Mouse (Mus musculus) gastrocnemius, postnatal 4 days (tissue): ENCODE results near the gene Runx3. TPM values are rescaled to one million over a fixed set of nuclear protein-coding genes. Genes with fewer than 3 reads are reported as not detected.

Experiments used
- DNase-seq, 2 experiments: peaks; one replicate each; pipeline ENCODE4 v3.0.0; 2021 to 2022; ENCODE audit warnings: low spot score in 2 of 2, mixed read lengths in 2 of 2
- total RNA-seq, 2 experiments: library from RNA; stranded (reverse); gene quantifications; 2 replicates each; pipeline ENCODE4 v1.2.3; 2021

The Runx3 gene
- total RNA-seq, 2 experiments from 2014 or later = 0.34 to 0.49 TPM

- no peak for DNase-seq
Observed at GRCm38 (mm10) chr4:135148660-135149059, 28.2 kb downstream of the Runx3 start.

- peak in 1 of 2 experiments; percentile 64 for DNase-seq
Observed at GRCm38 (mm10) chr4:135150031-135150801, 29.8 kb downstream of the Runx3 start.

DNA sequence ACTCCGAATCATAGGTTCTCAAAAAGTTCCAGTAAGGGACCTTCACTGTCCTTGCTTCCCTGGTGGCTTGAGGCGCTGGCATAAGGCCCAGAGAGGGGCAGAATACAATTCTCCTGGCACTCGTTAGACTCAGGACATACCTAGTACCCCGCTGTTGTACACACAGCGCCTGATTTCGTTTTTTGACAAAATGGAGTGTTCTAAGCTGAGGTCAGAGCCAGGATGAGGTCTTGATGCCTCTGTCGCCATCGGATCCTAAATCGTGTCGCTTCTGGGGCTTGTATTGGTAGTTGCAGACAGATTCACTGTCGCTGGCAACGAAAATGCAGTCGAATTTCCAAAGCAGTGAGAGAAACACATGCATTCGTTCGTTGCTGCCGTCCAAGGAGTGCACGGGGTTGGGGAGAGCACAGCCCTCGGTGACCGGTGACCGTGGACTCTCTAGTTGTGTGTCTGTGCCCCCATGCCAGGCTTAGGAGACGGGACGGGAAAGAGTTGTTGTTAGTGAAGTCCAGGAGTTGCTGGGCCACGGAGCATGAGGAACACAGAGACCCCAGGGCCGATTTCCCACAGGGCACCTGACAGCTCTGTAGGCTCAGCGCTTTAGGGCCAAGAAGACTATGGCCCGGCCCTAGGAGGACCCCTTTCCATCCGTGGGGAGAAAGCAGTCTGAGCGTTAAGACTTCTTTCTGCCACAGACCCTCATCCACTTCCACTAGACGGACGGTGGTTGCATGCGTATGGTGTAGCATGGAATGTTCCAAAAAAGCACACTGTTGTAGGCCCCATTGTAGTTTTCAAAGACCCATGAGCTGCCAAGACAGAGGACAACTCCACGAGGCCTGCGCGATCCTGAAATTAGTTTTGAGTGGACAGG is 30.9 kb downstream of the Runx3 start:
- no peak for DNase-seq

GRCm38 (mm10) chr4:135151988-135152594 is 31.6 kb downstream of the Runx3 start:
- no peak for DNase-seq

DNA sequence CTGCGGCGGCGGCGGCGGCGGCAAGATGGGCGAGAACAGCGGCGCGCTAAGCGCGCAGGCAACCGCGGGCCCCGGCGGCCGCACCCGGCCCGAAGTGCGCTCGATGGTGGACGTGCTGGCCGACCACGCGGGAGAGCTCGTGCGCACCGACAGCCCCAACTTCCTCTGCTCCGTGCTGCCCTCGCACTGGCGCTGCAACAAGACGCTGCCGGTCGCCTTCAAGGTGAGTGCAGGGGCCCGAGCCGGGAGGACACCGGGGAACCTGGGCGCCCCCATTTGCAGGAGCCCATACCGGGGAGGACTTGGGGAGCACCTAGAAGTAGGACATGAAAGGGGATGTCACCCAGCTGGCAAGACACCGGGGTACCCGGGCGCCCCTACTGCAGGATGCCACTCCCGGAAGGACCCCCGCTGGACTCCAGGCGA is 32.4 kb downstream of the Runx3 start:
- DNase-seq = peak in 1 of 2 experiments; percentile 39

GRCm38 (mm10) chr4:135153260-135154088 is 33.0 kb downstream of the Runx3 start:
- DNase-seq = no peak

DNA sequence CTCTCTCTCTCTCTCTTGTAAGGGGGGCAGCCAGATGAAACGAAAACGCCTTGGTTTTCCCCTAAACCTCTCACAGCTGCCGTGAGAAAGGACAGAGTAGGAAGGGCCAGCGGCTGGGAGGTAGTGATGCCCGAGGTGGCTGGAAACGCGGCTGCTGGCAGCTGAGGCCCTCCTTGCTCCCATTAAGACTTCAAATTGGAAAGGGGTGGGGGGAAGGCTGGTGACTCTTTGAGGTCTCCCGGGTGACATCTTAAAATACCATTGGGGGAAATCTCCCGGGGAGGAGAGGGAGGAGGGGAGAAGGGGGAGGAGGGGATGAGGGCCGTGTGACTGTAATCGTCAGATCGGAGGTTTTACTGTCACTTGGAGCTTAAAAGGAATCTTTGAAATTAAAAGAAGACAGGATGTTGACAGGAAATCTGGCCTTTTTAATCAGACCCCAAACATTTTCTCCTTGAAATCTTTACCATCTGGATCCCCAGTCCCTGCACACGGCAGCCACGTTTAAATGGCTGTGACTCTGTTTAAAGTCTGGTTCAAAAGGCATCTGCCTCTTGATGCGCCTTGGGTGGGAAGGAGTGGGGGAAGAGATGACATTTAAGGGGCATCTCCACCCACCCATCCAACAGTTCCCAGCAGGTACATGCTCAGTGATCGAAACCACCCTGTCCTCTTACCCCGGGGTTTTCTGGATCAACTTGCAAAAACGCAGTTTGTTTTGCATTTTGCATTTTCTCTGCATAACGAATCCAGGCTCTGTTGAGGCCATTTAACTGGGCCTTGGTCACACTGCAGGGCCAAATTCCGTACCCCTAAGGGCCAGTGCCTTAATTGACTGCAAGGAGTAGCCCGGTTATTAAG is 33.9 kb downstream of the Runx3 start:
- no peak for DNase-seq

- DNase-seq = no peak
Observed at GRCm38 (mm10) chr4:135155106-135155800, 34.8 kb downstream of the Runx3 start.

GRCm38 (mm10) chr4:135155805-135156469 is 35.5 kb downstream of the Runx3 start:
- no peak for DNase-seq

GRCm38 (mm10) chr4:135156531-135156930 is 36.1 kb downstream of the Runx3 start:
- no peak for DNase-seq

- no peak for DNase-seq
Observed at GRCm38 (mm10) chr4:135157329-135157728, 36.9 kb downstream of the Runx3 start.

GRCm38 (mm10) chr4:135158724-135159409 is 38.4 kb downstream of the Runx3 start:
- no peak for DNase-seq

- no peak for DNase-seq
Observed at GRCm38 (mm10) chr4:135159663-135160062, 39.2 kb downstream of the Runx3 start.

GRCm38 (mm10) chr4:135160168-135160567 is 39.7 kb downstream of the Runx3 start:
- DNase-seq = no peak

GRCm38 (mm10) chr4:135161441-135161840 is 41.0 kb downstream of the Runx3 start:
- DNase-seq = no peak

DNA sequence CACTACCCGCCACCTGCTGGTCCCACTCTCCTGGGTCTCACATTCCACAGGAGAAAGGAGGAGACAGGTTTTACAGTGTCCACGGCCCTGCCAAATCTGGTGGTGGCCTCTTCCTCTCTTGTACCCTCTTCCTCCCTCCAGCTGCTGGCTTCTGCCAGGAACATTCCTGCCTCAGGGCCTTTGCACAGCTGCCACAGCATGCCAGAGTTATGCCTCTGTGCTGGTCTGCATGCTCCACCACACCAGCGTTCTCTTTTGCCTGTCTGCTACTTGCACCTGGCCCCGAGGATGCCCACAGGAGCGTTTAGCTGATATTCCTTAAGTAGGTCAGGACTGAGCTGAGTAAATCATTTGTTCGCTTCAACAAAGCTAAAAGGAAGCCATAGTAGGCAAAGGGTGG is 45.3 kb downstream of the Runx3 start:
- no peak for DNase-seq

DNA sequence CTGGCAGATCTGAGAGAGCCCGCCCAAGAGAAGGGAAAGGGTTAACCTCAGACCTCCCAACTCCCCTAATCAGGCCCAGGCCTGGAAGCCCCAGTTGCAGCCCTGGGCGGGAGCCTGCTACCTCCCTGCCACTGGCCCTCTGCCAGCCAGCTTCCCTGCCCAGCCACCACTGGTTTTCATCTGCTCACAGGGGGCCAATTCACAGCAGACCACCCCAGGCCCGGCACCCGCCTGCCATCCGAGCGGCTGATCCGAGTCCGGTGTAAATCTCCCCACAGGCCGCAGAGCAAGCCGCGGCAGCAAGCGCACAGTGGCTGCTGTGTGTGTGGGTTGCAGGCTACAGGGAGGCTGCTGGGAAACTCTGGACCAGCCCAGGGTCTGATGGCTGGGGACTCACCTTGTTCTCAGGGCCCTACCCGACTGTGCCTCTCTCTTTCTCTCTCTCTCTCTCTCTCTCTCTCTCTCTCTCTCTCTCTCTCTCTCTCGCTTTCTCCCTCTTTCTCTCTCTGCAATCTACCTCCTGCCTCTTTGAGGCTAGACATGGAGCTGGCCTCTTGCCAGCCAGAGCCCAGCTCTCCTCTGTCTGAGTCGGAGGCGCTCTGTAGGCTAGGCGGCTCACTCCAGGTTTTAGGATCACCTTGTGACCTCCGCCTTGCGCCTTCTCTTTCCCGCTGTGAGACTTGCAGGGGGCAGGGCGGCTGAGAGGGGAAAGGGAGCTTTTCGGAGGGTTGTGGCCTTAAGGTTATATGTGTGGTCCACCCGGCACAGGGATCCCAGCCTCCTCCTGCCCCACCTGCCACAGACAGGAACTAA is 46.2 kb downstream of the Runx3 start:
- no peak for DNase-seq
